Mouse (Mus musculus) urinary bladder, postnatal 10 days (tissue): ENCODE measurements around the gene Gas8.
"Not testable (repeated sequence)": the region's sequence is repeated elsewhere in the genome, so short reads cannot be mapped to it uniquely, and the experiment has no call there.

Experiments used
- DNase-seq: peaks from one replicate; pipeline ENCODE4 v3.0.0; 2022; ENCODE audit warnings: low spot score

Gas8 gene

GRCm38 (mm10) chr8:123518667-123519066 lies at the start of gene Gas8:
Gene Gas8 (plus strand): TSS chr8:123518834.
- DNase-seq = peak; percentile 69

- DNase-seq = not testable (repeated sequence)
These were observed 45.6 kb upstream of the Gas8 start for GRCm38 (mm10) chr8:123472991-123473390.

- not testable (repeated sequence) for DNase-seq
These were observed 44.1 kb upstream of the Gas8 start for GRCm38 (mm10) chr8:123474549-123474948.

GRCm38 (mm10) chr8:123476911-123477736 lies 41.5 kb upstream of the Gas8 start:
- no peak for DNase-seq

- peak; percentile 66 for DNase-seq
These were observed 40.8 kb upstream of the Gas8 start, which contains the start of gene Afg3l1 for GRCm38 (mm10) chr8:123477737-123478258. Gene Afg3l1 (plus strand): TSS chr8:123477903.

- DNase-seq = no peak
These were observed 40.0 kb upstream of the Gas8 start for GRCm38 (mm10) chr8:123478456-123479218.

GRCm38 (mm10) chr8:123482627-123483026 lies 36.0 kb upstream of the Gas8 start:
- DNase-seq = no peak

GRCm38 (mm10) chr8:123491280-123492075 lies 27.2 kb upstream of the Gas8 start:
- DNase-seq = no peak

- no peak for DNase-seq
These were observed 25.7 kb upstream of the Gas8 start for GRCm38 (mm10) chr8:123492898-123493297.

GRCm38 (mm10) chr8:123497699-123498098 lies 20.9 kb upstream of the Gas8 start:
- DNase-seq = no peak

- no peak for DNase-seq
These were observed 19.7 kb upstream of the Gas8 start for GRCm38 (mm10) chr8:123498963-123499362.

- DNase-seq = no peak
These were observed 19.1 kb upstream of the Gas8 start for GRCm38 (mm10) chr8:123499556-123499955.

- DNase-seq = no peak
These were observed 16.4 kb upstream of the Gas8 start for GRCm38 (mm10) chr8:123502192-123502591.

- DNase-seq = no peak
These were observed 14.7 kb upstream of the Gas8 start for GRCm38 (mm10) chr8:123503801-123504467.

- DNase-seq = no peak
These were observed 13.9 kb upstream of the Gas8 start for GRCm38 (mm10) chr8:123504591-123505195.

GRCm38 (mm10) chr8:123505267-123505666 lies 13.4 kb upstream of the Gas8 start:
- no peak for DNase-seq

- DNase-seq = no peak
These were observed 12.9 kb upstream of the Gas8 start for GRCm38 (mm10) chr8:123505695-123506094.

- no peak for DNase-seq
These were observed 11.5 kb upstream of the Gas8 start for GRCm38 (mm10) chr8:123507153-123507552.

GRCm38 (mm10) chr8:123510819-123511218 lies 7.8 kb upstream of the Gas8 start:
- DNase-seq = no peak

- DNase-seq = no peak
These were observed 4.5 kb upstream of the Gas8 start for GRCm38 (mm10) chr8:123514136-123514535.
